Mouse (Mus musculus) bone marrow macrophage, adult 2 months (primary cell): ENCODE results near the gene Slc4a3.

Experiments used
- CTCF ChIP-seq: IDR thresholded peaks from 2 replicates; pipeline ENCODE4 v1.5.1; 2012; ENCODE audit warnings: low read depth, mild to moderate bottlenecking, low read length, moderate library complexity
- POLR2A ChIP-seq: IDR thresholded peaks from 2 replicates; pipeline ENCODE4 v1.6.1; 2012; ENCODE audit warnings: mild to moderate bottlenecking, low read depth, low read length, borderline replicate concordance

GRCm38 (mm10) chr1:75608625-75609263 lies 62.7 kb downstream of the Slc4a3 start:
- TF ChIP-seq POLR2A (no peak), CTCF (no peak)
